Mouse (Mus musculus) cerebellum, postnatal 36 days (tissue): ENCODE data around the gene Adad2.

Source experiments
- DNase-seq, 2 experiments: peaks; one replicate each; pipeline ENCODE4 v3.0.0; 2021 to 2022; ENCODE audit warnings: mixed read lengths in 2 of 2

Adad2 gene

DNA sequence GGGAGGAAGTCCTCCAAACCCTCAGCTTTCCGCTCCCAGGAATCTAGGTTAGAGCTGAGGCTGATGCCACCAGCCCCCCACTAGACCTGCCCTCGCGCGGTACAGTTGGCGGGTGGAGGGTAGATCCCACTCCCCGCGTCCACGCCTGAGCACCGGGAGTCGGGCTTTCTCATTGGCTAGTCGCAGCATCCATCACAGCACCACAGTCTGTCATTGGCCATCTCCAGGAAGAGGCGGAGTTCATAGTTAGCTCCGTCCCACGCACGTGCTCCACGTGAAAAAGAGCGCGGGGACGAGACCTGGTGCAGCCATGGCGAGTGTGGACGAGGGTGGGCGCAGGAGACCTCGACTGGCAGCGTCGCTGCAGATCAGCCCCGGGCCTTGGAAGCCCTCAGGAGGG lies at the start of gene Adad2:
Adad2 (plus strand) TSS at position 277 of the 400 bp plus-strand sequence.
- DNase-seq: no peak

DNA sequence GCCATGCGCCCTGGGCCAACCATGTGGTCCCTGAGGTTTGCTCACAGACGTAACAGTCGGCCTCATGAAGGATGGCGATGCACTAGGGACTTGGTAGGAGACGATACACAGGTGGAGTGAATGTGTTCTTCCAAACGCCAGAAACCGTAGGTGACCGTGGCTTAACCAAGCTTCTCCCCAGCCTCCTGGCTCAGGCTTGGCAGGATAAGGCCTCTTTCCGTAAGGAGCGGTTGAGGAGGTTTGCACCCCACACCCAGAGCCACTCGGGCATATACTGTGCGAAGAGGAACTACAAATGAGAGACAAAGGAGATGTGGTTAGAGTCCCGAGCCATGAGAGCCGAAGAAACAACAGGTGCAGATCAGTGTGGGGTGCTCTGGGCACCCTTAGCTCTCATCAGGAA lies 48.7 kb upstream of the Adad2 start:
- DNase-seq: peak; percentile 14 to 28

DNA sequence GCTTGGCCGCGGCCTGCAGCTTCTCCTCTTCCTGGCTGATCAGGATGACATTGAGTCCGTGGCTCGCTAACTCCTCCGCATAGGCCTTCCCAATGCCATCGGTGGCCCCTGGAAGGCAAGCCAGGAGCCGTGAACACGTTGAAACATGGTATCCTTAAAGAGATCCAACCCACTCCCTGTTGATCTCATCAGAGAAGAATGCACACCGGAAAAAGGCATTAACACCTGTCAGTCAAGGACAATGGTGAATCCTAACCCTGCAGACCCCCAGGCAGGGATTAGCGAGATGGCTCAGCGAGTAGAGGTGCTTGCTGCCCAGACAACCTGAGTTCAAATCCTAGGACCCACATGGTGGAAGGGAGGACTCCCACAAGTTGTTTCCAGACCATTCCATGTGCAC lies 46.2 kb upstream of the Adad2 start:
- no peak for DNase-seq

DNA sequence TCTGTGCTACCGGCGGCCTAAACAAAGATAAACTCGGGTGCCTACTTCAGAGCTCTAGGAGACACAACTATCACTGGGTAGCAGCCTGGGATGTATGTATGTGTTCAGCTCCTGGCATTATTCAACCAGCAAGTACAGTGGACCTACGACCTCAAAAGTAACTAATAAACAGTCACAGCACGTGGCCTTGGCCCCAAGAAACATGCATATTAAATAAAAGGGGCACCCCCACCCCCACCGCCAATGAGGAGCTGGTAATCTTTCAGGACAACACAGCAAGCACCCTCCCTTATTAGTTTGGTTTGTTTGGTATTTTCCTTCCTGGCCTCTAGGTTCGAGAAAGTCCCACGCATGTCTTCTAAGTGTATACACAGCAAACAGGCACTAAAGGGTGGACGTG lies 44.3 kb upstream of the Adad2 start:
- DNase-seq: no peak

DNA sequence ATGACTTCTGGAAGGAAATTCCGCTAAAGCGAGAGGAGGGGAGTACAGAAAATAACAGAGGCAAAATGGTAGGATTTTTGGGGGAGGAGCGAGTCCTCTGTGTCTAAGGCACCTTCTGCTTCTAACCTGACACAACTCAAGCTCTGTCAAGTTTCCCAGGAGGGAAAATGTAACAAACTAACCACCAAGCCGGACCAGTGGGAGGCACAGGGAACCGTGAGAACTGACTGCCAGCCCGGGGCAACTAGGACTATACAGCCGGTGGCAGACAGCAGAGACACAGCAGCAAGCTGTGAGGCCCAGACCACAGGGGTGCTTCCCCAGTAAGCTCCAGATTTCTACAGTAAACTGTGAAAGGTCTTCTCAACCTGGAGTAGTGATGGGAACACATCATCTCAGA lies 43.6 kb upstream of the Adad2 start:
- DNase-seq: no peak

DNA sequence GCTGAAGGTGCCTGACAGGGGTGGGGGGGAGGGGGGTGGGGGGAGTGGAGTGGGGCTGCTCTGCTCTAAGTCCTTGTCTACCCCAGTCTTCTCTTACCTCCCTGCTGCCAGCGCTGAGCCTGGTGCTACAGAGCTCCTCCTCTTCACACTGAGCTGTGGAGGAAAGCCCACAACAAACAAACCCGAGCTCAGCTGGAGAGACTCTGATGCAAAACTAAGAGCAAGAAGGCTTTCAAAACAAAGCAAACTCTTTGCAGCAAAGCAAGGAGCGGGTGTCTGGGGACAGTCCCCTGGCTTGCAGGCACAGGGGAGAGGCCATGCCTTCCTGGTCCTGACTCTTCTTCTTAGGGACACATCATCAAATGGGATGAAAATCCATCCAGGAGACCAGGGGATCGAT lies 42.7 kb upstream of the Adad2 start:
- DNase-seq: no peak

DNA sequence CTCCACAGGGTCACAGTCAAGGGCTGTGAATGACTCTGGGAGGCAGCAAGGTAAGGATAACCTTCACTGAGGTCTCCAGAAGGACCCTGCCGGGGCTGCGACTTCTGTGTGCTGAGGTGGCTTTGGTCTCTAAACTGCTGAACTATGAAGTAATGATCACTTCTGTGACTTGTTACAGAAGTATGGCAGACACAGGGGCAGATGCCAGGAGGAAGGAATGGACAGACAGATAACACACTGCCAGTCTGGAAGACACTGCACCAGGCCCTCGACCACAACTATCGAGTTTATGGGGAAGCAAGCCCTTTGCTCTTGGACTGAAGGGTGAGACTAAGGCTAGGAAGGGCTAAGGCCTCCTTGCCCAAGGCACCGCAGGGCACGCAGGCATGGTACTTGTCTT lies 41.4 kb upstream of the Adad2 start:
- DNase-seq: no peak

DNA sequence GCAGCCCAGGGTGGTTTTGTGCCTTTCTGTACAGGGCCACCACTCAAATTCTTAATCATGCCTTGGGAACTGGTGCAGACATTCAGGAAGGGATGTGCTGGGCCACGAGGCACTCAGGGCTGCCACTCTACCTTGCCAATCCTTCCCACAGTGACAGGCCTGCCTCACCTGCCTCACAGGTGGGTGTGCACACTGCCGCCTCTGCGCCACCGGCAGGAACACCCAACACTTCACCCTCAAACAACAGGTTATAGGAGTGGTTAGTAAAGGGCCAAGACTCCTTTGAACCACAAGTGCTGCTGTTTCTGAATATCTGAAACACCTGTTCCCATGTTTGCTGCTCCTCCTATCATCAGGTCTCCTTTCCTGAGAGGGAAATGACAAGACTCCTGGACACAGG lies 40.1 kb upstream of the Adad2 start:
- DNase-seq: no peak

DNA sequence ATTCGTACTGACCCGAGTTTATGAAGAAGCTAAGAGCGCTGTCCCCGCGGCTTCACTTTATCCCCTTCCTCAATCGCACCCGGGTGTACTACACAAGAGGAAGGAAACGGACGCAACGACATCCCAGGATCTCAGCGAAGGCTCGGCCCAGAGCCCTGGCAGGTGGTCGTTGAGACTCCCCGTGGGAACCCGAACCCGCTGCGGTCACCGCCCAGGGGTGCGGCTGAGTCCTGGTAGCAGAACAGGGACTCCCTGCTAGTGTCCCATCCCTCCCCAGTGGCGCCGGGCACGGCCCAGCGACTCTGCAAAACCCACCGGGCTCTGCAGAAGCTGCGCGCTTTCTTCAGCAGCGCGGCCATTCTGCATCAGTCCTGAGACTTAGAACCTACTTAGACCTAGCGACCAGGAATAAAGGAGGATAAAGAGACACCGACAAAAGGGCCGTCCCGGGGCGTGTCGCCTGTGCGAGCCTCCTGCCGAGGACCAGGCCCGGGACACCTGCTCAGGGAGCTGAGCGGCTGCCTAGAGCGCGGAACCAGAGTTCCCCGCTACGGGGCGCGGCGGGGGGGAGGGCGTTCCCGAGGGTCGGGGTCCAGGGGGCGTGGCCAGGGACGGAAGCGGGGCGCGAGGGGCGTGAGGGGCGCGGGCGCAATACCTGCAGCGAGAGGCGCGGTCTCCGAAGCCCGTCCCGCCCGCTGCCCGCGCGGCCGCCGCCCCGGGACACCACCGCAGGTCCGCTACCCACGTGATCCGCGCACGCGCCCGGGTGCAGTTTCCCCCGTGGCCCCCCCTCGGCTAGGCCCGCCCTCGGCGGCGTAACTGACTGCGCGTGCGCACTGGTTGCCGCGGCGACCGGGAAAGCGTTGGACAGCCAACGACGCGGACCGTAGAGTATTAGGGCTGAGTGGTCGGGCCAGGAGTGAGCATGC lies 37.8 kb upstream of the Adad2 start, which contains the start of the genes Hsdl1 and Dnaaf1:
Hsdl1 (minus strand) TSS at position 747 of the 929 bp plus-strand sequence.
Dnaaf1 (plus strand) TSS at position 799 of the 929 bp plus-strand sequence.
- peak; percentile 96 to 99 for DNase-seq

DNA sequence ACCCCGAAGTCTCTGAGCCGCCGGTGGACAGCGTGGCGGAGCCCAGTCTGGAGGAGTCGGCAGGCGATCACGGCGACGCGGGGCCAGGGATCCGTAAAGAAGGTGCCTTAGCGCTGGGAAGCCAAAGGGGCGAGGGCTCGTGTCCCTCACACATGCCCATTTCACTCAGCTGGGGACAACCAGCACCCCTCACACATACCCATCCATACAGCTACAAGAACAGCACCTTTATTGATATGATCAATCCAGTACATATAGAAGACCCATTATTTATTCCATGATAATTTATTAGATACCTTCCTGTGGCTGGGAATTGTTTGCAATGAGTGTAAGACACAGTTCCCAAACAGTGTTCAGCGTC lies 37.2 kb upstream of the Adad2 start:
- no peak for DNase-seq

DNA sequence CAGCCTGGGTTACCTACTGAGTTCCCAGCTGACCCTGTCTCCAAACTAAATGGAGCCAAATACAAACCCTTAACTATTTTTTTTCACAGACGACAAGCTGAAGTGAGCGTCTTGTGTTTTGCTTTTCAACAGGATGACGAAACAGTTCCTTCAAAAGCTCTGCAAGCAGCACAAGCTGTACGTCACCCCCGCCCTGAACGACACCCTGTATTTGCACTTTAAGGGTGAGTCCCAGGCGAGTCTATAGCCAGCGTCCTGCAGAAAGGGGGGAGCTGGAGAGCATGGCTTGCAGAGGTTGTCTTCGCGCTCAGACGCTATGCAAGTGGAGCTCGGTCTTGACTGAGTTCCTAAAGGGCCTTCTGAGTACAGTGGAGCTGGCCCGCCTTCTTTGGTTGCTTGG lies 33.5 kb upstream of the Adad2 start:
- no peak for DNase-seq

DNA sequence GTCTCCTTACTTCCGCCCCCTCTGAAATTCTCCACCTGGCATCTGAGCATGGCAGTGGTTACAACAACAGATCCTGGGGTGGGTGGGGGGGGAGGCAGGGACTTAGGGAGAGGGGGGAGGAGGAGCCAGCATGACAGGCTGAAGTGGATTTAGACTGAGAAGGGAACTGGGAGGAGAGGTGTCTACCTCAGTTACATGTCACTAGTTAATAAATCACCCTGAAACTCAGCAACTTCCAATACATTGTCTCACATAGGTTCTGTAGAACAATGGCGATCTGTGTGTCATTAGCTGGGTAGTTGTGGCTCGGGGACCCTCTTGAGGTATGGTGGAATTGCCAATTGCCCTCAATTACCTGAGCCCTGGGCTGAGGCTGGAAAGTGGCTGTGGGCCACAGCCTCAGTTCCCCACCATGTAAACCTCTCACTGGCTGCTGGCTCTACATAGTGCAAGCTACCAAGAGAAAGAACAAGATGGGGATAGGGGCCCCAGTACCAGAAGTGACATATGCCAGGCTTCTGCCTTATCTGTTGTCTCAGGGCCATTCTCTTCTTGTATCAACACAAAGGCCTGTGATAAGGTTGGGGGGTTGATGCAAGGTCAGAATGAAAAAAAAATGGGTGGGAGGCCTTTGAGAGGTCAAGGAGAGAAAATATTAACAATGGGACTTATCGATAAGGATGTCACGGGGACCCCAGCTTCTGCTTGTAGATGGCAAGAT lies 31.9 kb upstream of the Adad2 start:
- no peak for DNase-seq

DNA sequence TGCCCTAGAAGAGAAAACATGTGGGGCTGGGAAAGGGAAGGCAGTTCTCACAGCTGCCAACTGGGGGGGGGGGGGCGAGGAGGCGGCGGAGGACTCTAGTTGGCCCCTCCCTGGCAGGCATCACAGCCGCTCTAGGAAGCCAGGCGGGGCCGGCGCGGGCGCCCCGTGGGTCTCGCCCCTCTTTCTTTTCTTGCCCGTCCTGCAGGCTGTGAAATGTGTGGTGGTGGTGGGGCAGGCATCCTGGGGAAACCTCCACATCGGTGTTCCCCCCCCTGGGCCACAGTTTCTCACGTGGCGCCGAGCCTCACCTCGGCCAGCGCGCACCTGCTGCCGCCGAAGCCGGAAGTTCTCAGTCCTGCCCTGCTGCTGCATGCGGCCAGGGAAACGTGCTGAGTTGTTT lies 26.6 kb upstream of the Adad2 start:
- DNase-seq: no peak

DNA sequence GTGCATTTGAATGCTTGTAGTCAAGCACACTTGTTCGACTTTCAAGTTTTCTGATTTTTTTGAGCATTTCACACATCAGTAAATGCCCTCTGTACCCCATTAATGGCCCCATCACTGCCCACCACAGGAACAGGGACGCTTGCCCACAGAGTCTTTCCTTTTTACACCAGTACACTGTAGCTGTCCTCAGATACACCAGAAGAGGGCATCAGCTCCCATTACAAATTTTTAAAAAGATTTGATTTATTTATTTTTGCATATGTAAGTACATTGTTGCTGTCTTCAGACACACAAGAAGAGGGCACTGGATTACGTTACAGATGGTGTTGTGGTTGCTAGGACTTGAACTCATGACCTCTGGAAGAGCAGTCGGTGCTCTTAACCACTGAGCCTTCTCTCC lies 24.2 kb upstream of the Adad2 start:
- DNase-seq: no peak

DNA sequence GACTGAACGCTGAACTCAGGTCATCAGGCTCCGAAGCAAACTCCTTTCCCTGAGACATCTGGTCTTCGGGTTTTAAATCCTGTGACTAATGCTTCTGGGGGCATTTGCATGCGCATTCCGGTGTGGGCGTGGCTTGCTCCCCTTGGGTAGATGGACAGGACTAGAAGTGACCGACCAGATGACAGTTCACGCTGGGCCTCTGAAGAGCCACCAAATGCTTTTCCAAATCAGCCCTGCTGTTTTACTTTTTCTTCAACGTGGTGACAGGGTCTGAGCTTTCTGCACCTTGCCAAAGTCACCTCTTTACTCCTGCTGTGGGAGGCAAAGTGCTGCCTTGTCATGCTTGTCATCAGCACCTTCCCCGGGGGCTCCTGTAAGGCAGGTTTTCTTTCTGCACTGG lies 23.7 kb upstream of the Adad2 start:
- no peak for DNase-seq

DNA sequence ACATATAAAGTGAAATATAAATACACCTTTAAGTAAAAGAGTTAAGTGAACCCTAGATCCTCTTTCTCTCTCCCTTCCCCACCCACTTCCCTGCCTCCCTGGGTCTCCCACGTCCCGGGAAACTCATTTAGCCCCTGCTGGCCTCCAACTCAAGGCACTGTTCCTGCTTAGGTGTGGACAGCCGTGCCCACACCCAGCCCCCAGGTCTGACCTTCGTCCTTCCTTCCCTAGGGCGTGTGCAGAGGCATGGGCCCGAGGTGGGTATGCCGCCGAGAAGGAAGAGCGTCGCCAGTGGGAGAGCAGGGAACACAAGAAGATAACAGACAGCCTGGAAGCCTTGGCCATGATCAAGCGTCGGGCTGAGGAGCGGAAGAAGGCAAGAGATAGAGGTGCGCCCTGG lies 22.2 kb upstream of the Adad2 start:
- no peak for DNase-seq

DNA sequence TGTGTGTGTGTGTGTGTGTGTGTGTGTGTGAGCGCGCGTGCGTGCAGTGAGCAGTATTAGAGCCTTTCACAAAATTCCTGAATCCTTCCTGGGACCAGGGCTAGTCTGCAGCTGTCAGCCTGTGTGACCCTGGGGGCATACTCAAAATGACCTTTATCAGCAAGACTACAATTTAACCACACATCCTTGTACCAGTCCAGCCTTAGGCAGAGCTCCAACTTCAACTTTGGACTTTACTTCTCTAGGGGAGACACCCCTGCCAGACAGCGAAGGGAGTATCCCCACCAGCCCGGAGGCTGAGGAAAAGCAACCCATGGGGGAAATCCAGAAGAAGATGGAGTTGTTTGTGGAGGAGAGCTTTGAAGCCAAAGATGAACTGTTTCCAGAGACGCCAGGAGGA lies 21.1 kb upstream of the Adad2 start:
- DNase-seq: no peak

DNA sequence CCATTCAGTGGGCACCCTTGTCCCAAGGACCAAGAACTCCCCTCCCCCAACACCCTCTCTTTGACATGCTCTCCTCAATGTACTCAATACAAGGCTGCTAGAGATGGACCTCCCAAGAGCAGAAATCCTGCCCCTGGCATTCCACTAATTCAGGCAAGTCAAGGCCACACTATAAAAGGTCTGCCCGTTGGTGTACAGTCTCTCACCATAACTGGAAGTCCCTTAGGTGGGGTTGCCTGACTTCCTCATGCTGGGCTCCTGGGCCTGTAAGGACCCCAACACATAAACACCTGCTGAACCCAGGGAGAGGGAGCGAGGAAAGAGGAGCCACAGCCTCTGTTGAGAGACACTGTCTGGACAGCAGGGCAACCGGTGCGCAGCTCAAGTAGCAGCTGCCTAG lies 8.8 kb upstream of the Adad2 start:
- DNase-seq: no peak

DNA sequence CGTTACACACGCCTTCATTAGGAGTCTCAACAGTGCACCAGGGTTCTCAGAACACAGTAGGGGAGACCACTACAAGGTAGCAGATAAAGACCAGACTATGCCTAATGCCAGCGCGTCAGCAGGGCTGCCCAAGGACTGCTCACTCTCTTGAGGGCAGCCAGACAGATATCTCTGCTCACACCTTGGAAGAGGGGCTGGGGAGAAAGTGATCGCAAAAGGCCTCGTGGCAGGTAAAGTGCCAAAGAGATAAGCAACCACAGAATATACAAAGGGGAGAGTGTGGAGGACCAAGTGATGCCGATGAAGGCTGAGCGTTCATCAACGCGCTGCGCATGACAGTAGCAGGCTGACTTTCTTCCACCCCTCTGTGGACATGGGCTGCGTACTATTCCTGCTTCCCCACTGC lies 8.1 kb upstream of the Adad2 start:
- no peak for DNase-seq

DNA sequence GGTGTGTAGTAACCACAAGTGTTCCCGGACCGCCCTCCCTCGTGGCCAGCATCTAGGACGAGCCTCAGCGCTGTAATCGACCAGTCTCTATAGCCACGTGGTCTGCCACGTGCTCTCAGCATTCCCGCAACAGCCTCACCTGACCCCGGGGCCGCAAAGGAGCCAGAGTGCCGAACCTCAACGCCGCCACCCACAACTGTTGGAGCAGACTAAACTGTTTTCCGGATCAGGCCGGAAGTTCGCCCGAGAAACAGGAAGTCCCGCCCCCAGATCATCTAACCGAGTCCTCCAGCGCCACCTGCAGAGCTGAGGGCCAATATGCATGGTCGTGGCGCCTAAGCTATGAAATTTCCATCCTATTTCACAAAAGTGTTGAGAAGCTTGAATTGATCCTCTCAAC lies 7.6 kb upstream of the Adad2 start, which contains the start of gene Taf1c:
Taf1c (minus strand) TSS at position 227 of the 400 bp plus-strand sequence.
- DNase-seq: peak; percentile 94 to 96

DNA sequence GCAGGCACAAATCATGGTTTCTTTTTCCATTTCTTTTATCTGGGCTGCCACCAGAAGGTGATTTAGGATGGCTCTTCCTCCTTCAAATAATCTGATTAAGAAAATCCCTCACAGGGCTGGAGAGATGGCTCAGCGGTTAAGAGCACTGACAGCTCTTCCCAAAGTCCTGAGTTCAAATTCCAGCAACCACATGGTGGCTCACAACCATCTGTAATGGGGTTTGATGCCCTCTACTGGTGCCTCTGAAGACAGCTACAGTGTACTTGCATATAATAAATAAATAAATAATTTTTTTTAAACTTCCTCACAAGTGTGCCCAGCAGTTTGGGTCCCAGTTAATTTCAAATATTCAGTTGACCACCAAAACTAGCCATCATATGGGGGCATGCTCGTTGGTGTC lies 6.3 kb upstream of the Adad2 start:
- no peak for DNase-seq

DNA sequence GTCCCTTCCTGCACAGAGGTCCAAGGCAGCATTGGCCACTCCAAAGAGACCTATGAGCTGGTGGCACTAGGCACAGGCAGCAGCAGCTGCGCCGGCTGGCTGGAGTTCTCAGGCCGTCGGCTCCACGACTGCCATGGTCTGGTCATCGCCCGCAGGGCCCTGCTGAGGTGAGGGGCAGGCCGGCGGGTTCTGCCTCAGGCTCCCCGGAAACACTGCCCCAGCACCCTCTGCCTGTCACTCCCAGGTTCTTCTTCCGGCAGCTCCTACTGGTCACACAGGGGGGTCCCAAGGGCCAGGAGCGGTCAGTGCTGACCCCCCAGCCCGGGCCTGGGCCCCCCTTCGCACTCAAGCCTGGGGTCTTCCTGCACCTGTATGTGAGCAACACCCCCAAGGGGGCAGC lies 2.5 kb downstream of the Adad2 start:
- DNase-seq: no peak

DNA sequence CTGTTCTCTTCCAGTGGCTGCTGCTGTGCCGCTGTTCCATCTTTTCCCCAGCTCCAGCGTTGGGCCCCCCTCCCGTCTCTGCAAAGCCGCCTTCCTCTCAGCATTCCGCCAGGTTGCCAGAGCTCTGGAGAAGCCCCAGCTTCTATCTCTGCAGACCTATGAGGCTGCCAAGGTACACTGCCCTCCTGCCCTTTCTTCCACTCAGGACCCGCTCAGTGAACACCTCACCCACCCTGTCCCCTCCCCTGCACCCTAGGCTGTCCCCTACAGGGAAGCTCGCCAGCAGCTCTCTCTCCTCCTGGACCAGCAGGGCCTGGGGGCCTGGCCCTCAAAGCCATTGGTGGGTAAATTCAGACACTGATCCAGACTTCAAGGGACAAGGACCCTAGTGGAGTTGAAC lies 3.8 kb downstream of the Adad2 start:
- no peak for DNase-seq

DNA sequence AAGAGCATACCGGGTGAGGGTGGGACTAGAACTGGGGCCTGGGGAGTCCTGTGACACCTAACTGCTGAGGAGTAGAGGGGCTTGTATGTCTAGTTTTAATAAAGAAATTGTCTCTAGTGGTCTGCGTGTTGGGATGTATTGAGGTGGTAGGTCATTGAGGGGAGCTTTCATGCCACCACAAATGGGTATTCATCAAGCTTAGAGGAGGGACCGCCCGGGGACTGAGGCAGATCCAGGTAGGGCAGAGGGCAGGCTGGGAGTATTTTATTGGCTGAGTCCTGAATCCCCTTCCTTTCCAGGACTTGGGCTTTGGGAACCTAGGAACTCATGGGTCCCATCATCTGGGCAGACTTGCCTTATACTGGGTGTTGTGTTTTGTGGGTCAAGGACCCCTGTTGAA lies 4.3 kb downstream of the Adad2 start:
- DNase-seq: no peak
